Mouse (Mus musculus) limb, embryonic 14.5 days (tissue): ENCODE measurements around the gene Sumf2. TPM values are rescaled to one million over a fixed set of nuclear protein-coding genes. Genes with fewer than 3 reads are reported as not detected.
A peak's percentile ranks its signal among the peaks of the same experiment; 100 is the strongest.

ENCODE experiments used
- ATAC-seq: fragments of 200-750 bp; cut with Nextera tagmentation; 2 replicates; pipeline ENCODE4 v1.8.0; 2017; ENCODE audit warnings: low read depth, moderate number of reproducible peaks, moderate TSS enrichment; ENCODE audit not compliant: low FRiP score
- DNase-seq: peaks from one replicate; pipeline ENCODE4 v3.0.0-alpha.2; 2015; ENCODE audit warnings: low spot score
- H3K27ac ChIP-seq: fragments of 300-500 bp; sonication (generic); replicated peaks from 2 replicates; pipeline ENCODE4 v1.5.1; 2014; ENCODE audit warnings: low read depth, mild to moderate bottlenecking, low read length, moderate library complexity, mixed read lengths
- H3K27me3 ChIP-seq: fragments of 300-500 bp; sonication (generic); 2 replicates; pipeline ENCODE4 v1.6.1; 2014; ENCODE audit warnings: low read length, mixed read lengths; ENCODE audit not compliant: control insufficient read depth, insufficient read depth
- H3K36me3 ChIP-seq: fragments of 300-500 bp; sonication (generic); 2 replicates; pipeline ENCODE4 v1.6.1; 2014; ENCODE audit warnings: mild to moderate bottlenecking, low read length, moderate library complexity, mixed read lengths; ENCODE audit not compliant: control insufficient read depth, insufficient read depth
- H3K4me1 ChIP-seq: fragments of 300-500 bp; sonication (generic); 2 replicates; pipeline ENCODE4 v1.6.1; 2014; ENCODE audit warnings: antibody characterized with exemption, low read length, mixed read lengths; ENCODE audit not compliant: control insufficient read depth, insufficient read depth
- H3K4me2 ChIP-seq: fragments of 300-500 bp; sonication (generic); replicated peaks from 2 replicates; pipeline ENCODE4 v1.6.1; 2014; ENCODE audit warnings: low read depth, mild to moderate bottlenecking, low read length, moderate library complexity; ENCODE audit not compliant: severe bottlenecking
- H3K4me3 ChIP-seq: fragments of 300-500 bp; sonication (generic); replicated peaks from 2 replicates; pipeline ENCODE4 v1.5.1; 2014; ENCODE audit warnings: low read length
- H3K9ac ChIP-seq: fragments of 300-500 bp; sonication (generic); 2 replicates; pipeline ENCODE4 v1.6.1; 2014; ENCODE audit warnings: mild to moderate bottlenecking, low read depth, low read length, moderate library complexity; ENCODE audit not compliant: severe bottlenecking
- H3K9me3 ChIP-seq: fragments of 300-500 bp; sonication (generic); 2 replicates; pipeline ENCODE4 v1.6.1; 2016; ENCODE audit warnings: low read length; ENCODE audit not compliant: control insufficient read depth
- POLR2A ChIP-seq: fragments of 200-500 bp; IDR thresholded peaks from 2 replicates; pipeline ENCODE4 v1.8.0; 2012; ENCODE audit warnings: inconsistent platforms, mild to moderate bottlenecking, moderate library complexity, borderline replicate concordance; ENCODE audit not compliant: insufficient read depth, insufficient read length; ENCODE audit errors: extremely low read depth
- WGBS: fragments of 180-500 bp; shearing (Covaris S2); extraction: QIAGEN DNeasy Blood & Tissue Kit; methylation state at CpG from one replicate; pipeline ENCODE4 v1.1.7; 2014; 5-methylcytosine and 5-hydroxymethylcytosine counted together
- polyA plus RNA-seq, 2 experiments: library from polyadenylated mRNA; depleted of rRNA in 1 of 2; stranded (reverse) in 1 of 2; unstranded in 1 of 2; fragments of >200 nt; fragmentation: Nextera tagmentation in 1 of 2; extraction: Ambion mirVana in 1 of 2; gene quantifications; 2 replicates each; pipeline versions ENCODE4 v1.2.1 to v1.2.3; 2012 to 2014

Gene Sumf2
- polyA plus RNA-seq, 2 experiments, result 50.1 to 53.8 TPM

DNA sequence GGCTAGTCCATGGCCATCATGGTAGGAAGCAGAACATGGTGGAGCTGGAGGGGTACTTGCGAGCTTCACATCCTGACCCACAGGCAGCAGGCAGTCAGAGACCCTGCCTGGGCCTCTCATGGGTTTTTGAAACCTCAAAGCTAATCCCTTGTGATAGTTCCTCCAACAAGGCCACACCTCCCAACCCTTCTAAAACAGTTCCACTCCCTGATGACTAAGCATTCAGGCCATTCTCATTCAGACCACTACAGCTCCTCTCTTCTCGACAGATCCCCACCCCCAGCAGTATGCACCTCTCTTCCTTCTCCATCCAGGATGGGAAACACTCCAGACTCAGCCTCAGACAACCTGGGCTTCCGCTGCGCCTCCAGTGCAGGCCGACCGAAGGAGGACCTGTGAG lies 15.5 kb downstream of the Sumf2 start:
- Histone ChIP-seq H3K9ac (no peak overlapping the region), H3K27me3 (no peaks in the 10 kb centered on the region), H3K27ac (no peak overlapping the region), H3K9me3 (no peaks in the 10 kb centered on the region), H3K4me2 (no peak overlapping the region), H3K36me3 (peaks cover 45% of the 10 kb centered on the region), H3K4me3 (no peak overlapping the region), H3K4me1 (no peaks in the 10 kb centered on the region)
- DNase-seq (no peak), ATAC-seq (no peak)
- no peak for TF ChIP-seq POLR2A
- WGBS, result 96% methylated on average over 6 of the region's 6 CpGs

DNA sequence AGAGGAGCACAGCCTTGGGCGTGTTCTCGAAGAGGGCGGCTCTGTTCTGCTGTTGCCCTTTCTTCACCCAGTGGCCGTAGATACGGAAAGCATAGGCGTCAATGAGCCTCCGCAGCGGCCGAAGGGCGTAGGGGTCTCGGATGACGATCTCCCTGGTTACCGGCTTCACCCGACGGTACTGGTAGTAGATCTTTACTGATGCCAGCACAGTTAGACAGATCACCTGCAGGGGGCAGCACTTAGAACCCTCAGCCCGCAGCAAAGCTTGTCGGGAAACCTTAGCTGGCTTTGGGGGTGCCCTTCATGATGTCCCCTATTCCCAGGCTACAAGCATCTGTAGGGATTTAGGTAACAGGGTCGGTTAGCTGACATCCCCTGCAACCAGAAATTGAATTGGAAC lies 17.7 kb downstream of the Sumf2 start:
- no peak overlapping the region for H3K27ac ChIP-seq
- ATAC-seq (no peak), DNase-seq (peak; percentile 22)
- peaks cover 27% of the 10 kb centered on the region for H3K36me3 ChIP-seq
- 10% methylated on average over 18 of the region's 18 CpGs for WGBS
- H3K4me3 ChIP-seq, result no peak overlapping the region
- no peaks in the 10 kb centered on the region for H3K27me3 ChIP-seq
- H3K4me2 ChIP-seq, result no peak overlapping the region
- no peak for TF ChIP-seq POLR2A
- peak overlapping the region; percentile 40; the same call in 1 of the 2 replicates for H3K9ac ChIP-seq
- H3K9me3 ChIP-seq, result no peaks in the 10 kb centered on the region
- no peaks in the 10 kb centered on the region for H3K4me1 ChIP-seq

DNA sequence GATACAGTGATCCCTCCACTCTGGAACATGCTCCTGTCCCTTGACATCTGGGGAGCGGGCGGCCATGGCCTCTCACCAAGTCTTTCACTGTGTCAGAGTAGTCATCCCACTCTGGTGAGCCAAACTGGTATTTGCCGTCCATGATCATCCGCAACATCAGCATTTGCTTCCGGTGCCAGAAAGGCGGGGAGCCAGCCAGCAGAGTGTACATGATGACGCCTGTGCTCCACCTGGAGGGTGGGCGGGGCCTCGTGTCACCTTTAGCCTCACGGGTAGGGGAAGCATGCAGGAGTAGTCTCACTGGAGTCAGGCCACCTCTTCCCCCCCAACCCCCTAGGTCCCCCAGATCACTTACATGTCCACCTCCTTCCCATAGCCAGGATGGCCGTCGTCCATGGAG lies 19.1 kb downstream of the Sumf2 start:
- no peak for ATAC-seq
- no peak for TF ChIP-seq POLR2A
- whole genome bisulfite sequencing, result 84% methylated on average over 12 of the region's 12 CpGs
- Histone ChIP-seq H3K4me3 (no peak overlapping the region), H3K27ac (no peak overlapping the region), H3K9me3 (no peaks in the 10 kb centered on the region), H3K27me3 (no peaks in the 10 kb centered on the region), H3K4me1 (no peaks in the 10 kb centered on the region), H3K36me3 (peaks cover 14% of the 10 kb centered on the region), H3K4me2 (no peak overlapping the region), H3K9ac (no peak overlapping the region)
- DNase-seq, result no peak

DNA sequence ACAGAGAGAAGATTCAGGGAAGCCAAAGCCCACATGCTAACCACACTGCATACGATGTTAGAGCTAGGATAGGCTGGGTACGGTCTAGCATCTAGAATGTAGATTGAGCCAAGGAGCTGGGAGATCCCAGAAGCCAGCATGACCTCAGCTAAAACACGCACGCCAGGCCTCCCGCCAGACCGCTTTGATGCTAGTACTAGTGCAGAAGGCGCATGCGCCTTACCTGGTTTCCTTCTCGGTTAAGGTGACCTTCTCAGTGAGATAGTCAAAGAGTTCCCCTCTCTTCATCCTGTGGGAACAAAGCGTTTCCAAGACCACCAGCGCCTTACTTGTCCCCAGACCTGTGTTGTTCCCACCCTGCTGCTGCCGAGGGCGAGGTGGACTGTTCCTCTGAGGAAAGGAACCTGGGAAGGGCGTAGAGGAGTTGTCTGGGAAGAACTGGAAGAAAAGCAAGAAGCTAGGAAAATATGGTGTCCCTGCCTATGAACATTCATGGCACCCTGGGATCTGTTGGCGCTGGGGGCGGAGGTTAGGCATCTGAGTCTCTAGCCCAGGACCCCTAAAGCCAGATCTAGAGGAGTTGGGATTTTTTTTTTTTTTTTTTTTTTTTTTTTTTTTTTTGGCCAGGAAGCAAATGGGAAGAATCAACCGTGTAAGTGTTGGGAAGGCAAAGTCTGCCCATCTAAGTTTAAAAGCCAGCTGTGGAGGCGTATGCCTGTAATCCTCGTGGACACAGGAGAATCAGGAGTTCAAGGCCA lies 22.6 kb downstream of the Sumf2 start:
- Histone ChIP-seq H3K27me3 (no peaks in the 10 kb centered on the region), H3K9ac (no peak overlapping the region), H3K9me3 (no peaks in the 10 kb centered on the region), H3K36me3 (no peaks in the 10 kb centered on the region), H3K4me3 (no peak overlapping the region), H3K4me2 (no peak overlapping the region), H3K4me1 (no peaks in the 10 kb centered on the region), H3K27ac (no peak overlapping the region)
- ATAC-seq, result no peak
- no peak for DNase-seq
- TF ChIP-seq POLR2A, result no peak
- 88% methylated on average over 19 of the region's 19 CpGs for WGBS

DNA sequence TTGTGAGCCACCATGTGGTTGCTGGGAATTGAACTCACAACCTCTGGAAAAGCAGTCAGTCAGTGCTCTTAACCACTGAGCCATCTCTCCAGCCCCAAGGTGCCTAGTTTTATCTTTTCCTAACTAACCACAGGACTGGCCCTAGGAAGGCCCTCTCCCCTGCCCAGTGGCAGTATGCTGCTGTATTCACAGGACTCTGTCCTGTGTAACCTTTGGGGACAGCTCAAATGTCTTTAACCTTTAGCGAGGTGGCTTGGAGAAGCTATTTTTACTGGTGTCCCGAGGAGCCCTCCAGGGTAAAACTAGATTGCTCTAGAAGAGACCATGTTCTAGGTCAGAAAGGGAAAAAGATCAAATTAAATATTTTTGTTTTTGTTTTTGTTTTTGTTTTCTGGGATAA lies 24.5 kb downstream of the Sumf2 start:
- Histone ChIP-seq H3K4me3 (no peak overlapping the region), H3K27me3 (no peaks in the 10 kb centered on the region), H3K9ac (no peak overlapping the region), H3K4me2 (no peak overlapping the region), H3K9me3 (no peaks in the 10 kb centered on the region), H3K4me1 (no peaks in the 10 kb centered on the region), H3K27ac (no peak overlapping the region), H3K36me3 (no peaks in the 10 kb centered on the region)
- ATAC-seq (no peak), DNase-seq (no peak)
- no peak for TF ChIP-seq POLR2A
- WGBS, result 74% methylated on average over 2 of the region's 2 CpGs
